Mouse (Mus musculus): ENCODE results near the gene Cpne2. TPM values are rescaled to one million over a fixed set of nuclear protein-coding genes. Genes with fewer than 3 reads are reported as not detected.

Cpne2 gene
- polyA plus RNA-seq, 1 experiment = 28.2 TPM

GRCm38 (mm10) chr8:94532000-94532399 lies 790 bp upstream of the Cpne2 start:
- TF ChIP-seq CTCF (IDR thresholded peaks at IDR 0.05; ENCODE audit: extremely low read depth, insufficient read depth, low read length) (no peak), POLR2A (IDR thresholded peaks at IDR 0.05; ENCODE audit: extremely low read depth, insufficient read depth, low read length) (no peak)
- Histone ChIP-seq H3K27ac (ENCODE audit: insufficient read depth, low read length) (no peak overlapping the region), H3K4me1 (ENCODE audit: control insufficient read depth, insufficient read depth, low read length) (no peaks in the 10 kb centered on the region), H3K4me3 (ENCODE audit: insufficient read depth, low read length) (no peak overlapping the region; the same call in 1 of the 2 replicates)

GRCm38 (mm10) chr8:94532525-94532872 lies 291 bp upstream of the Cpne2 start:
- TF ChIP-seq POLR2A (IDR thresholded peaks at IDR 0.05; ENCODE audit: extremely low read depth, insufficient read depth, low read length) = no peak
- TF ChIP-seq CTCF (IDR thresholded peaks at IDR 0.05; ENCODE audit: extremely low read depth, insufficient read depth, low read length) = no peak

GRCm38 (mm10) chr8:94534612-94535011 lies 1.8 kb downstream of the Cpne2 start:
- Histone ChIP-seq H3K27ac (ENCODE audit: insufficient read depth, low read length) (no peak overlapping the region), H3K4me3 (ENCODE audit: insufficient read depth, low read length) (no peak overlapping the region), H3K4me1 (ENCODE audit: control insufficient read depth, insufficient read depth, low read length) (no peaks in the 10 kb centered on the region)
- TF ChIP-seq CTCF (IDR thresholded peaks at IDR 0.05; ENCODE audit: extremely low read depth, insufficient read depth, low read length) (no peak), POLR2A (IDR thresholded peaks at IDR 0.05; ENCODE audit: extremely low read depth, insufficient read depth, low read length) (no peak)

More at GRCm38 (mm10) chr8:94532525-94532872, 291 bp upstream of the Cpne2 start:
- Histone ChIP-seq H3K27ac (ENCODE audit: insufficient read depth, low read length) (no peak overlapping the region), H3K4me3 (ENCODE audit: insufficient read depth, low read length) (peak overlapping the region; percentile 22), H3K4me1 (ENCODE audit: control insufficient read depth, insufficient read depth, low read length) (no peaks in the 10 kb centered on the region)

GRCm38 (mm10) chr8:94535631-94536030 lies 2.8 kb downstream of the Cpne2 start:
- TF ChIP-seq POLR2A (IDR thresholded peaks at IDR 0.05; ENCODE audit: extremely low read depth, insufficient read depth, low read length) (no peak), CTCF (IDR thresholded peaks at IDR 0.05; ENCODE audit: extremely low read depth, insufficient read depth, low read length) (no peak)
- H3K4me3 ChIP-seq (ENCODE audit: insufficient read depth, low read length) = no peak overlapping the region
- H3K27ac ChIP-seq (ENCODE audit: insufficient read depth, low read length) = no peak overlapping the region
- H3K4me1 ChIP-seq (ENCODE audit: control insufficient read depth, insufficient read depth, low read length) = no peaks in the 10 kb centered on the region

GRCm38 (mm10) chr8:94537456-94537855 lies 4.7 kb downstream of the Cpne2 start:
- no peak overlapping the region for H3K27ac ChIP-seq (ENCODE audit: insufficient read depth, low read length)
- no peaks in the 10 kb centered on the region for H3K4me1 ChIP-seq (ENCODE audit: control insufficient read depth, insufficient read depth, low read length)
- H3K4me3 ChIP-seq (ENCODE audit: insufficient read depth, low read length) = no peak overlapping the region
- no peak for TF ChIP-seq POLR2A (IDR thresholded peaks at IDR 0.05; ENCODE audit: extremely low read depth, insufficient read depth, low read length)
- no peak for TF ChIP-seq CTCF (IDR thresholded peaks at IDR 0.05; ENCODE audit: extremely low read depth, insufficient read depth, low read length)

- no peak overlapping the region for H3K27ac ChIP-seq (ENCODE audit: insufficient read depth, low read length)
- H3K4me1 ChIP-seq (ENCODE audit: control insufficient read depth, insufficient read depth, low read length) = no peaks in the 10 kb centered on the region
- TF ChIP-seq POLR2A (IDR thresholded peaks at IDR 0.05; ENCODE audit: extremely low read depth, insufficient read depth, low read length) (no peak), CTCF (IDR thresholded peaks at IDR 0.05; ENCODE audit: extremely low read depth, insufficient read depth, low read length) (no peak)
- H3K4me3 ChIP-seq (ENCODE audit: insufficient read depth, low read length) = no peak overlapping the region
Measured at GRCm38 (mm10) chr8:94540025-94540424, 7.2 kb downstream of the Cpne2 start.

- Histone ChIP-seq H3K27ac (ENCODE audit: insufficient read depth, low read length) (no peak overlapping the region), H3K4me3 (ENCODE audit: insufficient read depth, low read length) (no peak overlapping the region), H3K4me1 (ENCODE audit: control insufficient read depth, insufficient read depth, low read length) (no peaks in the 10 kb centered on the region)
- TF ChIP-seq CTCF (IDR thresholded peaks at IDR 0.05; ENCODE audit: extremely low read depth, insufficient read depth, low read length) (no peak), POLR2A (IDR thresholded peaks at IDR 0.05; ENCODE audit: extremely low read depth, insufficient read depth, low read length) (no peak)
Measured at GRCm38 (mm10) chr8:94540889-94541795, 8.4 kb downstream of the Cpne2 start.

- Histone ChIP-seq H3K27ac (ENCODE audit: insufficient read depth, low read length) (no peak overlapping the region), H3K4me3 (ENCODE audit: insufficient read depth, low read length) (no peak overlapping the region), H3K4me1 (ENCODE audit: control insufficient read depth, insufficient read depth, low read length) (no peaks in the 10 kb centered on the region)
- TF ChIP-seq POLR2A (IDR thresholded peaks at IDR 0.05; ENCODE audit: extremely low read depth, insufficient read depth, low read length) (no peak), CTCF (IDR thresholded peaks at IDR 0.05; ENCODE audit: extremely low read depth, insufficient read depth, low read length) (no peak)
Measured at GRCm38 (mm10) chr8:94543981-94544380, 11.2 kb downstream of the Cpne2 start.

- H3K27ac ChIP-seq (ENCODE audit: insufficient read depth, low read length) = no peak overlapping the region; the same call in 1 of the 2 replicates
- H3K4me1 ChIP-seq (ENCODE audit: control insufficient read depth, insufficient read depth, low read length) = peaks cover 1% of the 10 kb centered on the region; the same call in 1 of the 2 replicates
- TF ChIP-seq CTCF (IDR thresholded peaks at IDR 0.05; ENCODE audit: extremely low read depth, insufficient read depth, low read length) = no peak
- no peak for TF ChIP-seq POLR2A (IDR thresholded peaks at IDR 0.05; ENCODE audit: extremely low read depth, insufficient read depth, low read length)
- H3K4me3 ChIP-seq (ENCODE audit: insufficient read depth, low read length) = no peak overlapping the region
Measured at GRCm38 (mm10) chr8:94549041-94549440, 16.3 kb downstream of the Cpne2 start.

- TF ChIP-seq POLR2A (IDR thresholded peaks at IDR 0.05; ENCODE audit: extremely low read depth, insufficient read depth, low read length) (no peak), CTCF (IDR thresholded peaks at IDR 0.05; ENCODE audit: extremely low read depth, insufficient read depth, low read length) (no peak)
- Histone ChIP-seq H3K4me3 (ENCODE audit: insufficient read depth, low read length) (no peak overlapping the region), H3K4me1 (ENCODE audit: control insufficient read depth, insufficient read depth, low read length) (peaks cover 1% of the 10 kb centered on the region; the same call in 1 of the 2 replicates), H3K27ac (ENCODE audit: insufficient read depth, low read length) (no peak overlapping the region)
Measured at GRCm38 (mm10) chr8:94549482-94549881, 16.7 kb downstream of the Cpne2 start.
